Mouse (Mus musculus) ES-CJ7 (cell line): ENCODE measurements at regions not wholly inside any gene's neighbourhood (a gene's known extent, or its start where the extent isn't known, plus 50 kb on each side); places are given as distances from the start of the nearest gene placed in this dataset.

ENCODE experiments used
- DNase-seq: peaks from one replicate; pipeline ENCODE4 v3.0.0; 2011; ENCODE audit warnings: low read depth, low spot score

DNA sequence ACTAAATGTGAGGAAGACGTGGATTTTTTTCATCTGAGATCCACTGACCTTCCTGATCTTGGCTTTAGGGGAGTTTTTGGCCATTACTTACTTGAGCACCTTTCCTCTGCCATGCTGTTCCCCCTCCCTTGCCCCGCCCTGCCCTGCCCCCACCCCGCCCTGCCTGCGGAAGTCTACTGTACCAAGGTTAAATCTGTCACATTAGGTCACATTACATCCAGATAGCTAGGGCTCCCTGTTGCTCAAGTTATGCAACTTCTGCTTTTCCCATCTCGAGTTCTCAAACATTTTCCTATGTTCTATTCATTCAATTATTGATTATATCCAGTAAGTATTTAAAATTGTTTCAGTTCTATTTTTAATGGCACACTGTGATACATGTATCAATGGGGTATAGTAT lies 144.7 kb upstream of the Cnot2 start:
- no peak for DNase-seq

- no peak for DNase-seq
Measured at GRCm38 (mm10) chr10:116721986-116722385, 140.7 kb upstream of the Cnot2 start.

GRCm38 (mm10) chr10:116719616-116720015 lies 138.3 kb upstream of the Cnot2 start:
- DNase-seq, result no peak

DNA sequence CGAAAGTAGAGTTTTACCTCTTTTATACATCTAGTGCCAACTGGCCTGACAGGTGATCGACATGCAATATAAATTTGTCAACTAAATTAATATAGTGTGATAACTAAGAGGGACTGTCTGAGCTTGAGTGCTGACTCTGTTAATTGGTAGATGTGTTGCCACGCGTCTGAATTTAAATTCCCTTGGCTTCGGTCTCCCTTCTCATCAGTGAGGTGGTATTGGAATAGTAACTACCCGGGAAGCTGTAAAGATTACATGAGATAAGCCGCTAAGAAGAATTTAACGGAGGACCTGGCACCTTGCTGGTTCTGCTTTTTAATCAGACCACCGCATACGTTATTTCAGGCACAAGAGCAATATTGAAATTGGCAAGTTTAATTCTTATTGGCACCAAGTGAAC lies 136.7 kb upstream of the Cnot2 start:
- DNase-seq, result no peak

- DNase-seq, result no peak
Measured at GRCm38 (mm10) chr10:116717017-116717643, 135.8 kb upstream of the Cnot2 start.

- DNase-seq, result no peak
Measured at GRCm38 (mm10) chr10:116713456-116713855, 132.1 kb upstream of the Cnot2 start.

DNA sequence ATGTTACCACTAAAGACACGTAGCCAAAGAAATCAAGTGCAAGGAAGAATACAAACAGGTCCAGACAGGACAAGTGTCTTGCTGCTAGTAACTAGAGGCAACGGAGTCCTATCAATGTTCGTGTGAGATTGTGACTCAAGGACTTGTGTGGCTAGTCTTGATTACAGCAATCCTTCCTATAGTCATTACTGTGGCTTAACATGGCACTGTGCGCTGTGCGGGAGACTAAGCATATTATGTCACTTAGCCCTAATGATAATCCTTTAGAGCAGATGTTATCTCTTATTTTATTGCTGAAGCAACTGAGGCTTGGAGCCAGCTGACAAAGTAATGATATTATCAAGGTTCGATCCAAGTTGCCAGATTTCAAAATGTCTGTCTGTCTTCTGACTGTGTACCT lies 125.7 kb upstream of the Cnot2 start:
- no peak for DNase-seq

DNA sequence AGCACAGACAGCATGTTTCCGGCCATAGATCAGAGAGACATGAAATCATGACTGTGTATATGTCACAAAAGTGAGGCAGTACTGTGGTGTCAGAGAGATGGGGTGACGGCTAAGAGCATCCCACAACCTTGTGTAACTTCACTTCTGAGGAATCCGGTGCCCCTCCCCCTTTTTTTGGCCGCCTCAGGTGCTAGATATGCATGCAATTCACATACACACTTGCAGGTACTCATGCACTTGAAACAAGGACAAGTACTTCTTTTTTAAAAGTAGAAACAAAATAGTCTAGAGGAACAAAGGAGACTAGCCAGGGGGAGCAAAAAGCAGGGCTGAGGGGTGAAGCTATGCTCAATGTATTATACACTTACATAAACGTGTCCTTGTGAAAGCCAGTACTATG lies 120.0 kb upstream of the Cnot2 start:
- DNase-seq, result no peak

- DNase-seq, result no peak
Measured at GRCm38 (mm10) chr10:116699711-116700110, 118.4 kb upstream of the Cnot2 start.

- DNase-seq, result no peak
Measured at GRCm38 (mm10) chr10:116697628-116698316, 116.5 kb upstream of the Cnot2 start.

- no peak for DNase-seq
Measured at GRCm38 (mm10) chr10:116693816-116694215, 112.5 kb upstream of the Cnot2 start.

GRCm38 (mm10) chr10:116686741-116687140 lies 105.4 kb upstream of the Cnot2 start:
- DNase-seq, result no peak

GRCm38 (mm10) chr10:116683374-116683773 lies 102.1 kb upstream of the Cnot2 start:
- DNase-seq, result no peak

GRCm38 (mm10) chr10:116678950-116679735 lies 97.8 kb upstream of the Cnot2 start:
- DNase-seq, result peak; percentile 51

DNA sequence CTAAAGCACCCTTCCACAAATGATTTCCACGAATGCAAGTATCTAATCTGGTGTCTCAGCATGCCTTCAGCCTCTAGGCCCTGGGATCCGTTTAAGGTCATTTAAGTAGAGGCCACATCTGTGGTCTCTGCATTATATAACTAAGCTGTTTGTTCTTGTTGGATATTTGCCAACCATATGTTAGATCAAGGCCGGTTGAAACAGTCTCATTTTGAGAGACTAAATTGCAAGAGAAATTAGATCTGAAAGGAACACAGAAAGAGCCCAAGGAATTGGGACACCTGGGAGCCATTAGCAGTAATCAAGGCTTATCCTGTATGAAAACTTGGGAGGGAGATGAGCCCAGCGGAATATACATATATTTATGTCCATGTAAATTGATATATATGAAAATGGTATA lies 96.6 kb upstream of the Cnot2 start:
- DNase-seq, result no peak

GRCm38 (mm10) chr10:116675171-116675570 lies 93.9 kb upstream of the Cnot2 start:
- DNase-seq, result no peak

DNA sequence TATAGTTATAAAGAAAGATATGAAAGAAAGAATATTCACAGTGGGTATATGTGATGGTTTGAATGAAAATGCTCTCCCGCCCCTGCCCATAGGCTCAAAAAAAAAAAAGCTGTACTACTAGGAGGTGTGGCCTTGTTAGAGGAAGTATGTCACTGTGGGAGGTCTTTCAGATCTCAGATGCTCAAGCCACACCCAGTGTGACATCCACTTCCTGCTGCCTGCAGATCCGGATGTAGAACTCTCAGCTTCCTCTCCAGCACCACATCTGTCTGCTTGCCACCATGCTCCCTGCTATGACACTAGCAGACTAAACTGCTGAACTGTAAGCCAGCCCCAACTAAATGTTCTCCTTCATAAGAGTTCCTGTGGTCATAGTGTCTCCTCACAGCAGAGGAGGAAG lies 93.0 kb upstream of the Cnot2 start:
- DNase-seq, result peak; percentile 90

DNA sequence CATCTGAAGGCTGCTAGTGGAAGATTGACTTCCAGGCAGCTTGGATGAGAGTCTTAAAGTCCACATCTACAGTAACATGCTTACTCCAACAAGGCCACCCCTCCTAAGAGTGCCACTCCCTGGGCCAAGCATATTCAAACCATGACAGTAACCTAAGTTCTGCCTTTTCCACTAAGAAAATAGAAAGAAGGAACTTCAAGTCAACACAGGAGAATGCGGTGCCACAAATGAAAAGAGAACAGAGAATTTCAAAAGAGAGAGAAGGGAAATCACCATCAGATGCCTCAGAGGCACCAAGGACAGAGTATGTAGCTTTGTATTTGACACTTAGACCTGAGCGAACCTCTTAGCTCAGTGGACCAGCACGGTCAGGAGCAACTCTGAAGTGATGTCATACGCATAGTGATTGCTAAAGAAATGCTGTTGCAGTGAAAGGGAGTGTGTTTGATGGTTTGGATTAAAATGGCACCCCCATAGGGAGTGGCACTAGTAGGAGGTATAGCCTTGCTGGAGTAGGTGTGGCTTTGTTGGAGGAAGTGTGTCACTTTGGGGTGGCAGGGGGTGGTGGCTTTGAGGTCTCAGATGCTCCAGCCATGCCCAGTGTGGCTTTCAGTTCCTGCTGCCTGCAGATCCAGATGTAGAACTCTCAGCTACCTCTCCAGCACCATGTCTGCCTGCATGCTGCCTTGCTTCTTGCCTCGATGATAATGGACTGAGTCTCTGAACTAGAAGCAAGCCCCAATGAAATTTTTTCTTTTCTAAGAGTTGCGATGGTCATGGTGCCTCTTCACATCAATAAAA lies 77.1 kb upstream of the Cnot2 start:
- DNase-seq, result no peak

- DNase-seq, result no peak
Measured at GRCm38 (mm10) chr10:116655891-116656290, 74.6 kb upstream of the Cnot2 start.

- DNase-seq, result no peak
Measured at GRCm38 (mm10) chr10:116655018-116655807, 73.9 kb upstream of the Cnot2 start.

- no peak for DNase-seq
Measured at GRCm38 (mm10) chr10:116654091-116654490, 72.8 kb upstream of the Cnot2 start.
